Mouse (Mus musculus) C3H10T1/2 (cell line): ENCODE results near the gene Zbtb26. TPM values are rescaled to one million over a fixed set of nuclear protein-coding genes. Genes with fewer than 3 reads are reported as not detected.

Experiments used
- polyA plus RNA-seq, 2 experiments: library from polyadenylated mRNA; unstranded; fragments of >200 nt; fragmentation: generic; extraction: Trizol; gene quantifications; one replicate each; pipeline ENCODE4 v1.2.1; 2012; ENCODE audit warnings: missing spikeins in 2 of 2

Gene Zbtb26
- polyA plus RNA-seq: under 1 TPM; 0.06 to 0.55 TPM

DNA sequence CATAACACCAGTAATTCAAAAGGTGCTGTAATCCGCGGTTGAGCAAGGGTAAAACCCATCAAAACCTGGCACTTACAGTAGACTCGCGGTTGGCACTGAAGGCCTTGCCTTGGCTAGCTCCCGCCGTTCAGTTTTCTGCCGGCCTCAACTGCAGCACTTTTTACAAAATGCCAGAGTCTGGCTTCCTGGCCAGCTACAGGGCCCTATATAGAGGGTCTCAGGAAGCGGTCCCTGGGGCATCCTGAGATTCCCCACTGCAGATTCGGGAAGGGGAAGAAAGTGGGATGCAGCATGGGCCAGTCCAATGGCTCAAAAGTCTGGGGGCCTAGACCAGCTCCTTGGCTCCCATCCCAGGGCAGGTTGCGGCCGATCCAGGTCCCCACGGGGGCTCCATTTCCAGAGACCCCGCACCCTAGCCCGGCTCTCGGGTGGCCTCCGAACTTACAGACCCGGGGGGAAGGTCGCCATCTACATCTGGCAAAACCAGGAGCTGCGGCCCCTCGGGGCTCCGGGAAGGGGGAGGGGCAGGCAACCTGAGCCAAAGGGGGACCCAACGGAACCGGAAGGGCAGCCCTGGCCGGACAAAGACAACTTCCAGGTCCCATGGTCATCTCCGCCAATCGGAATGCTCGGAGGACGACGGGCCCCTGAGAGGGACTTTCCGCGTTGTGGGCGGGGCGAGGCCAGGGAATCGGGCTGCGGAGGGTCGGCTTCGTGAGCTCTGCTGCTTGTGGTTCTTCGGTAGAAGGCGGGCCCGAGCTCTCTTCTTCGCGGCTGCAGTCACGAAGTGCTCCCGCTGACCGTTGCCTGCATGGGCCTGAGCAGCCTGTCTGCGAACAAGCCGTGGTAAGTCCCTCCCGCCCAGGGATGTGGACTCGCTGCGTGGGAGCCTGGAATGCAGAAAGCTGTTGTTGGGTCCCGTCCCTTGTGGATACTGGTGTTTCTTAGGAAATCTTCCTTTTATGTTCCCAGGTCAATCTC is at the start of gene Zbtb26, which contains the start of the genes Zbtb6 and Rabgap1:
Zbtb26 (minus strand) TSS at position 525 of the 981 bp plus-strand sequence.
Zbtb6 (minus strand) TSS at position 561 of the 981 bp plus-strand sequence.
Rabgap1 (plus strand) TSS at position 669 of the 981 bp plus-strand sequence.

DNA sequence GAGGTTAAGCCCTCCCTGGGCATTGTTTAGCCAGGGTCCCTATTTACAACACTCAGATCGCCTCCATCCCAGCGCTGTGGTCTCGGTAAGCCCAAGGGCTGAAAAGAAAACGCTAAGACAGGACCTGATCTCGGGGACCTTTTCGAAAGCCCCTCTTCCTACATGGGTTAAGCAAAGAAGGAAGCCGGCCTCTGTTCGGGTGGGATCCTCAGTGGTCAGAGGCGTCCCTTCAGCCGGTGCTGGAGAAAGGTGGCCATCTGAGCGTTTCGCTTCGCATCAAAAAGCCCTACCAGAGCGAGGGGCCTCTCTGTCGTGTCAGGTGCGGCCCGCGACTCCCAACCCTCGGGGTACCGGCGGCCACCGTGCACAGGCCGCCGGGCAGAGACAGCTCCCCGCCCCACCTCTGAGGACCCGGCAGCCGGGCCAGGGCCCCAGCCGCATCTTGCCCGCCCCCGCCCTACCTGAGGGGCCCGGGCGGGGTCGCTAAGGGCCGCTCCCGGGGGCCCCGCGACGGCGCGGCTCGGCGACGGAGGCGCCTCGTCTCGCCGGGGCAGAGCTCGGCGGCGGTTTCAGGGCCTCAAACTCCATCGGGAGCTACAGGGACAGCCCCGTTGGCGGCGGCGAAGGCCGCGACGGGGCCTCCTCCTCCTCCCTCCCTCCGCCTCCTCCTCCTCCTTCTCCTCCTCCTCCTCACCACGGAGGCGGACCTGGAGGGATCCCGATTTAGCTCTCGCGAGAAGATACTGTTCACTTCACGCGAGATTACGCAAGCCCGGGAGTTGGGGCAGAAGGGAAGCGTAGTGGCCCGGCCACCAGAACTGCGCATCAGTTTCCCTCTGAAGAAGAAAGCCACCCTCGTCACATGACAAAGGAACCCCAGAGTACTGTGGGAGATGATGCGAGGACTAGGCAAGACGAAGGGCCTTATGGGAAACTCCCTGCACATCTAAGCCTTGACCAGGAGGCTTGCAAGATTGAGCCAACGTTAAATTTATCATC is 20.3 kb downstream of the Zbtb26 start, which contains the start of gene Rc3h2:
Rc3h2 (minus strand) TSS at position 598 of the 999 bp plus-strand sequence.

Other genes starting within 250 kb of the Zbtb26 start
- not detected for gene Olfr366, start 231.6 kb downstream of the Zbtb26 start, polyA plus RNA-seq
- not detected for gene Olfr368, start 116.6 kb downstream of the Zbtb26 start, polyA plus RNA-seq
- 1 to 10 TPM in 1 of 2 experiments, under 1 TPM in 1; 0.54 to 7.2 TPM for gene Pdcl, start 83.8 kb downstream of the Zbtb26 start, polyA plus RNA-seq
- 1 to 10 TPM in 1 of 2 experiments, under 1 TPM in 1; 0.28 to 3.0 TPM for gene Rc3h2, start 20.2 kb downstream of the Zbtb26 start, polyA plus RNA-seq
- 1 to 10 TPM in 1 of 2 experiments, under 1 TPM in 1; 0.13 to 1.1 TPM for gene Zbtb6, start within 50 bp of the Zbtb26 start, polyA plus RNA-seq
- 10 to 100 TPM in 1 of 2 experiments, under 1 TPM in 1; 0.54 to 11.1 TPM for gene Rabgap1, start 144 bp upstream of the Zbtb26 start, polyA plus RNA-seq
- under 1 TPM in 1 of 2 experiments, not detected in 1; 0.06 TPM for gene Gpr21, start 73.2 kb upstream of the Zbtb26 start, polyA plus RNA-seq